Mouse (Mus musculus): ENCODE data around the gene Prpsap1.
"Not testable (repeated sequence)": the region's sequence is repeated elsewhere in the genome, so short reads cannot be mapped to it uniquely, and the experiment has no call there.

Gene Prpsap1

DNA sequence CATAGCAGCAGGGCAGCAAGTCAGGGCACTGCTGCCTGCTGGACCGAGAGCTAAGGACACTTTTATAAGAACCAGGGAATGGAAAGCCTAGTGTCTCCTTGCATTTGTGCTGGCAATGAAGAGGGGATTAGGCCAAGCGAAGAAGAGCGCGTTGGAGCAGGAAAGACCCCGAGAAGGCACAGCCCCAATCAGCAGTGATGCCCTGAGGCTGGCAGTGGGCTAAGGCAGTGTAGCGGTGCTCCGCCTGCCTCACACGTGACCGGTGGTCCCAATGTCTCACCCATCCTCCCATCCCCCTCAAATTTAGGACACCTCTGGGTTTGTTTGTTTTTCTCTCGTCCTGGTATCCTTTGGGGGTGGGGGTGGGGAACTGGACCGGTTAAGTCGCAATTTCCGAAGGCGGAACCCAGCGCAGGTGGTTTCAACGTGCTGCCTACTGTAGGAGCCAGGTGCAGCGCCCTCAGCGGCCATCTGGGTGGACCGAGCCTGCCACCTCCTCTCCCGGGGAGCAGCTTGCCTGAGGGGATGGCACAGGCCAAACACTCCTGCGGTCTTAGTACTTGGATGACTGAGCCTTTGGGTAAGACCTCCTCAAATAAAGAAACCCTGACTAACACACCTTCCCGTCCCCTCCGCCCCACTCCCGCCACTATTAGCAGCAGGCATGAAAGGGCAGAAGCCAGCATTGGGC, 21.5 kb upstream of the Prpsap1 start:
- no peak for DNase-seq

DNA sequence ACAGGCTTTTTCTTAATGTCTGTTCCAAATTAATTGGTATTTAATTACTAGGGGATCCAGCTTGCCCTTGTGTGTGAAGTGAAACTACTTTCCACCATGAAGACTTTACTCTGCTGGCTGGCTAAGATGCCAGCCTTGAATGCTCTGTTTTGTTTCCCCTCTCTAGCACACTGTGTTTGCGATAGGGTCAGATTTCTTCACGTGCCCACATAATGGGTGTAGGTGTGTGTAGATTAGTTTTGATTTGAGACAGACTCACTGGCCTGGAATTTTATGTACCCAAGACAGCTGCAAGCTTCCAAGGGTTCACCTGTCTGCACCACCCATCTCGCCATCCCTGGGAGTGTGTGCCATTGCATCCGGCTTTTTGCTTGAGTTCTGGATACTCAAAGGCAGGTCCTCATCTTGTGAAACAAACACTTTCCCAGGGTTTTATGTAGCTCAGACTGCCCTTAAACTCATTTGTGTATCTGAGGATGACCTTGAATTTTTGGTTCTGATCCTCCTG, 19.6 kb upstream of the Prpsap1 start:
- no peak for DNase-seq

DNA sequence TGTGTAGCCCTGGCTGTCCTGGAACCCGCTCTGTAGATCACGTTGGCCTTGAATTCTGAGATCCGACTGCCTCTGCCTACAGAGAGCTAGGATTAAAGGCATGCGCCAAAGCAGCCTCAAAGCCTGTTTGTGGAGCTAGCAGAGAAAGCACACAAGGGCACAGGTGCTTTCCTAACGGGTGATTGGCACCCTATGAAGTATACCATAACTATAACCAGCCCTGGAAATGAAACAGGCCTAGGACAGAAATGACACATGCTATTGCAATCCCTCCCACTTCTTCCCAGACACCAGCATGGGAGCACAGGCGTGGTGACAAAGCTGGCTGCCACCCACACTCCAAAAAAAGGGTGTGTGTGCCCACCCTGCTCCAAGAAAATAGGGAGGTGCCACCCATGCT, 19.0 kb upstream of the Prpsap1 start:
- DNase-seq, result no peak

GRCm38 (mm10) chr11:116512154-116512553, 18.2 kb upstream of the Prpsap1 start:
- no peak for DNase-seq

GRCm38 (mm10) chr11:116511301-116511868, 17.4 kb upstream of the Prpsap1 start:
- no peak for DNase-seq

- no peak for DNase-seq
Observed at GRCm38 (mm10) chr11:116508689-116509088, 14.7 kb upstream of the Prpsap1 start.

DNA sequence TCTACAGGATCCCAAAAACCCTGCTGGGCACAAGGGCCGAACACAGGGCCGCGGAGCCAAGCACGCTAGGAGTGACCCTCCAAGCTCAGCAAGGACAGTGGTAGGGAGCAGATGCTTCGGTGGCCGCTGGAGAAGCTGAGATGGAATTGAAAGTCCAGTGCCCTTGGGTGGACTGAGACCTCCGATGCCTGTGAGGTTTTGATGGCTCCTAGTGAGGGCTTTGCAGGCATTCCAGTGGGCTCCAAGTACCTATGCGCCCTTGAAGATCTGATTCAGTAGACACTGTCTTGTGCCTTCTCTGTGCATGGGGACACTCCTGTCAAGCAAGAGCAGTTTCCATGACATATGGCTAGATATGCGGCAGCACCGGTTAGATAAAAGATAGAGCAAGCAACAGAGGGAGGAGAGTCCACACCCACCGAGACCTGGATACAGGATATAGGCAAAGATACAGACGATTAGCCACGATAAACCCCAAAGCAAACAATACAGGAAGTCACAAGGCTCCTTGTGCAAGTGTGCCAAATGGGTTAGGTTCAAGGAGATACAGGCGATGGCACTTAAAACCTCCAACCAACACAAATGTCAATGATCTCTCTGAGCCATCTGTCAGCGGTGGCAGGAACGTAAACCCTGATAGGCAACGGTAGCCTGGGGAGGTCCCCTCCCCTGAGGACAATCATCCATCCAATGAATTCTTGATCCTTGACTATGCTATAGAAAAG, 12.3 kb upstream of the Prpsap1 start:
- no peak for DNase-seq

DNA sequence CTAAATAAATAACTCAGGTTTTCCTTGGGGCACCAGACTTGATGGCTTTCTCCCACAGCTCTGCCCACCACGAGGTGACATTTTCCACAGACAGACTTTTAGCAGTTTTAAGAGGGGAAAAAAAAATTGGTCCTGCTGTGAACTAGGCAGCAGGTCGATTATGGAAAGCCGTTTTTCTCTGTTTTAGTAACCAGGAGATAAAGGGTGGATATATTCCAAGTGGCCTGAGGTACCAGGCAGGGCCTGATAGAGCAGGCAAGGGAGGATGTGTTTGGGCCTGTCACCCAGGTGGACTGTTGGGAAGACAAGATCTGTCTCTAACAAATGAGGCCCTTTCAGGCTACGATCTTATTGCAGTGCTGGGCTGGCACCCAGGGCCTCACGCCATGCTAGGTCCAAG, 11.6 kb upstream of the Prpsap1 start:
- DNase-seq, result no peak

- no peak for DNase-seq
Observed at GRCm38 (mm10) chr11:116504516-116504915, 10.5 kb upstream of the Prpsap1 start.

GRCm38 (mm10) chr11:116501005-116501746, 7.2 kb upstream of the Prpsap1 start:
- no peak for DNase-seq

DNA sequence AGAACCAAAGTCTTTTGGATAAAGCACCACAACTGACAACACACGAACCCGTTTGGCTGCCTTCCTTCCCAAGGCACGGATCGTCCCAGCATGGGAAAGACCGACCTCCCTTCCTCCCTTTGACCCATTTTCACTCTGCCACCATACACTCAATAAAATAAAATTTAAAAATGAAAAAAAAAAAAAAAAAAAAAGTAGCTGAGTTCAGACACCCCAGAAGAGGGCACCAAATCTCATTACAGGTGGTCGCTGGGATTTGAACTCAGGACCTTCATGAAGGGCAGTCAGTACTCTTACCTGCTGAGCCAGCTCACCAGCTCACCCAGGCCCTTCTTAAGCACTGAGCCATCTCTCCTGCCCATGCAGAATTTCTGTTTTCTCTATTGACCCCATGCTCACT, 5.0 kb upstream of the Prpsap1 start:
- no peak for DNase-seq

GRCm38 (mm10) chr11:116498596-116498995, 4.6 kb upstream of the Prpsap1 start:
- no peak for DNase-seq

DNA sequence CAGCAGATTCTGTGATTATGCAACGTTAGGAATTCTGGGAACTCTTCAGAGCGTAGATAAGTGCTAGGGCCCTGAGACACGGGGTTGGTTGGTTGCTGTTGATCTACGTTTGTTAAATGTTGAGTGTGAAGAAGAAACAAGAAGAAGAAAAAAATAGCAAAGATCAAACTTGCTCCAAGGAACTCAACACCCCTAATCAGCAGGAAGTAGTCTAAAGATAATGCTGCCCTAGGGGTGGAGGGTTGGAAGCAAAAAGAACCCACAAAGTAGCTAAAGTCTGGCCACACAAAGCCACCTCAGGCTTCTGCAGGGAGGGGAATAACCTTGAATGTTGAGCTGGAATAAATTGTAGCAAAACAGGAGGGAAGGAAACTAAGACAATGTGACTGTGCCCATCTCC, 3.3 kb upstream of the Prpsap1 start:
- no peak for DNase-seq

GRCm38 (mm10) chr11:116494474-116495174, 622 bp upstream of the Prpsap1 start:
- no peak for DNase-seq

- DNase-seq, result no peak
Observed at GRCm38 (mm10) chr11:116493191-116493590, 811 bp downstream of the Prpsap1 start.

DNA sequence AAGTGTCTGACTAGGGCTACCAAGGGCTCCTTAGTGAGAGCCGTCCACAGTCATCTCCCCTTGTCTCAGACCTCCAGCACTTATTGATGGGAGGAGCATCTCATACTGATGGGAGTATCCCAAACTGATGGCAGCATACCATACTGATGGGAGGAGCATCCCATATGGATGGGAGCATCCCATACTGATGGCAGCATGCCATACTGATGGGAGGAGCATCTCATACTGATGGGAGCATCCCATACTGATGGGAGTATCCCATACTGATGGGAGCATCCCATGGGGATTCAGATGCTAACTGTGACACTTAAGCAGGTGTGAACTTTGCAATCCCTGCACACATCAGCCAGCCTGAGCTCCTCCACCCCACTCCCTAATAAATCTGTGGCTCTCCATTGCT, 1.5 kb downstream of the Prpsap1 start:
- DNase-seq, result not testable (repeated sequence)

GRCm38 (mm10) chr11:116491338-116491737, 2.7 kb downstream of the Prpsap1 start:
- no peak for DNase-seq

- DNase-seq, result peak; percentile 75 to 78
Observed at GRCm38 (mm10) chr11:116490232-116491107, 3.5 kb downstream of the Prpsap1 start.

DNA sequence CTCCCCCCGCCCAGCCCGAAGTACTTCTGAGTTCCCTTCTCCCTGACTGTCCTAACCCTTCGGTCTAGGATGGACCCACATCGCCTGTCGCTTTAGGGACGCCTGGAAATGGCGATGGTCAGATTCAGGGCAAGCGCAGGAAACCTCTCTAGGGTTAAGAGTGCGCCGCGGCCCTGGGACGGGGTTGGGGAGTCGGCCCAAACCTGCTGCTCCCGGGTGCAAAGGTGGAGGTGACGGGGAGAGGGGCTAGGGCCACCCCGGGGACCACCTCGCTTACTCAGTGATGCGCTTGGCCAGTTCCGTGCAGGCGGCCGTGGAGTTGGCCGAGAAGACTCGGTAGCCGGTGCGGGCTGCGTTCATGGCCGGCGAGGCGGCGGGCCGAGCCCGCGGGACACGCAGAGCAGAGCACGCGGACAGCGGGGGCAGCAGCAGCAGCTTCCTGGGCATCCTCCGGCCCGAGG, 4.2 kb downstream of the Prpsap1 start:
- DNase-seq, result peak in 1 of 2 experiments; percentile 22

DNA sequence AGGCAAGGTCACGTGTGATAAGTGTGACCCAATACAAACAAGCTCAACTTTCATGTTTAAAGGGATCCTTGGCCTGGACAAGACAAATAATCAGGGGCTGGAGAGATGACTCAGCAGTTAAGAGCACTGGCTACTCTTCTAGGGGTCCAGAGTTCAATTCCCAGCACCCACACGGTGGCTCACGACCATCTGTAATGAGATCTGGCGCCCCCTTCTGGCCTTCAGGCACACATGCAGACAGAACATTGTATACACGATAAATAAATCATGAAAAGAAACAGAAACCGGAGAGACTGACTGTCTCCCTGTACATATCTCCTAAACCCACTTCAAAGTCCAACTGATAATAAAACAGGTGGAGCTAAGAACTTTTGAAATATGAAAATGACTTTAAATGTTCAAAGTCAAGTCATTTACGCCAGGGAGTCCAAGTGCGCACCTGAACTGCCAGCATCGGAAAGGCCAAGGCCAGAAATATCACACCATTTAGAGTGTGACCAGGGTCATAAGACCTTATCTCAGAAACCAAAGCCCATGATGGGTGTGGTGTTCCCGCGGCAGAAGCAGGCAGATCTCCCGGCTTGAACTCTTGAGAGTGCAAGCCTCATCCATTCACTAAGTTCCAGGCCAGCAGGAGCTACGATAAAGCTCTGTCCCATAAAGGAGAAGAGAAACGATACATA, 5.2 kb downstream of the Prpsap1 start:
- no peak for DNase-seq

- DNase-seq, result no peak
Observed at GRCm38 (mm10) chr11:116488207-116488606, 5.8 kb downstream of the Prpsap1 start.

Measured in thymus, adult 18-20 months (tissue).